Mouse (Mus musculus): Measurements from ENCODE around the gene Gstt1. TPM values are rescaled to one million over a fixed set of nuclear protein-coding genes. Genes with fewer than 3 reads are reported as not detected.

Gene Gstt1
- 3.3 TPM for polyA plus RNA-seq (2014; fragmentation: Illumina TruSeq; extraction: RNeasy Lipid Tissue Mini Kit (QIAGEN cat#74804))

GRCm38 (mm10) chr10:75798176-75798696 lies at the start of gene Gstt1:
Gene Gstt1 (minus strand): TSS chr10:75798584.

GRCm38 (mm10) chr10:75837248-75837759 lies 38.9 kb upstream of the Gstt1 start, which contains the start of gene Gstt2:
Gene Gstt2 (minus strand): TSS chr10:75837424.

GRCm38 (mm10) chr10:75822443-75822842 lies 24.1 kb upstream of the Gstt1 start, which contains the start of gene Gstt4:
Gene Gstt4 (minus strand): TSS chr10:75822543.

GRCm38 (mm10) chr10:75780769-75781578 lies 17.4 kb downstream of the Gstt1 start, which contains the start of the genes Gm20441 and Gstt3:
Gene Gm20441 (minus strand): TSS chr10:75780954.
Gene Gstt3 (minus strand): TSS chr10:75781414.

DNA sequence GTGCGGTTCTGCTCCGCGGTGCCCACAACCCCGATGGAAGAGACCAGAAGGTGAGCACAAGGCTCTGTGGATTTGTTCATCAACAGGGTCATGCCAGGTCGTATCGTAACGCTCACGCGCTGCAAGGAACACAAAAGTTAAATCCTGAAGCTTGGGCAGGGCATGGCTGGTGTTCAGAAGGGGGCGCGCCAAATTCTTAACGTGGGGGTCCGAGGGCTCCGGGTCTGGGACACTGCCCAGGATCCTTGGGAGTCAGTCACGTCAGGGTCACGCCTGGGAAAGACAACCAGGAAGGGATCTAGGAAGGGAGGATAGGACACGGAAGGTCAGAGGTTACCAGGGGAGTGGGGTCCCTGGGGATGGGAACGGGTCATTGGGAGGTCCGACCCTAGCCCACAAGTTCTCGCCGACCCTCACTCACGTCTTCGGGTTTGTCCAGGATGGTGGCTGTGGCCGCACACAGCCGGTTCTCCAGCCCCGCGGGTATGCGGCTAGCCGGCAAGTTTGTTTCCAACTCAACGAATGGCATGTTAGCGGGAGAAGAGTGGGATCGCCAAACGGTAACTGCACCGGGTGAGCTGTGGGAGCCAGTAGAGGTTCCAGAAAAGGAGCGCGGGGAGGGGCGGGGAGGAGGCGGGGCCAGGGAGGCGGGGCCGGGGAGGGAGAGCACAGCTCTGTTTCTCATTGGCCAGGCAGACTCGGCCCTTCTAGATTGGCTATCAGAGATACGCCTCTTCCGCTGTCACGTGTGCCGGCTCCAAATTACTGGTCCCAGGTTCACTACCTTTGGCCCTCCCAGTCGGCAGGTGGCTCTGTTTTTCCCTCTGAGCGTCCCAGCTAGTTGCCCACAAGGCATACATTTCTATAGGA lies 25.4 kb downstream of the Gstt1 start, which contains the start of gene Ddt:
Gene Ddt, minus strand, starts transcription at position 620 of the 870 bp plus-strand sequence.

GRCm38 (mm10) chr10:75763682-75764518 lies 34.5 kb downstream of the Gstt1 start, which contains the start of gene Cabin1:
Gene Cabin1 (minus strand): TSS chr10:75764341.

Other genes starting within 250 kb of the Gstt1 start
- gene Lrrc75b, start 238.3 kb downstream of the Gstt1 start, polyA plus RNA-seq (2014; fragmentation: Illumina TruSeq; extraction: RNeasy Lipid Tissue Mini Kit (QIAGEN cat#74804)): 1.0 TPM
- not detected for gene Ggt1, start 237.0 kb downstream of the Gstt1 start, polyA plus RNA-seq (2014; fragmentation: Illumina TruSeq; extraction: RNeasy Lipid Tissue Mini Kit (QIAGEN cat#74804))
- 2.2 TPM for gene Ggt5, start 209.2 kb downstream of the Gstt1 start, polyA plus RNA-seq (2014; fragmentation: Illumina TruSeq; extraction: RNeasy Lipid Tissue Mini Kit (QIAGEN cat#74804))
- gene Susd2, start 154.6 kb downstream of the Gstt1 start, polyA plus RNA-seq (2014; fragmentation: Illumina TruSeq; extraction: RNeasy Lipid Tissue Mini Kit (QIAGEN cat#74804)): 2.0 TPM
- 7.4 TPM for gene Cabin1, start 34.2 kb downstream of the Gstt1 start, polyA plus RNA-seq (2014; fragmentation: Illumina TruSeq; extraction: RNeasy Lipid Tissue Mini Kit (QIAGEN cat#74804))
- 0.88 TPM for gene Ddt, start 25.2 kb downstream of the Gstt1 start, polyA plus RNA-seq (2014; fragmentation: Illumina TruSeq; extraction: RNeasy Lipid Tissue Mini Kit (QIAGEN cat#74804))
- gene Gm20441, start 17.6 kb downstream of the Gstt1 start, polyA plus RNA-seq (2014; fragmentation: Illumina TruSeq; extraction: RNeasy Lipid Tissue Mini Kit (QIAGEN cat#74804)): not detected
- 6.0 TPM for gene Gstt3, start 17.2 kb downstream of the Gstt1 start, polyA plus RNA-seq (2014; fragmentation: Illumina TruSeq; extraction: RNeasy Lipid Tissue Mini Kit (QIAGEN cat#74804))
- not detected for gene Gstt4, start 24.0 kb upstream of the Gstt1 start, polyA plus RNA-seq (2014; fragmentation: Illumina TruSeq; extraction: RNeasy Lipid Tissue Mini Kit (QIAGEN cat#74804))
- gene Gstt2, start 38.8 kb upstream of the Gstt1 start, polyA plus RNA-seq (2014; fragmentation: Illumina TruSeq; extraction: RNeasy Lipid Tissue Mini Kit (QIAGEN cat#74804)): 2.9 TPM
- not detected for gene Mif, start 61.7 kb upstream of the Gstt1 start, polyA plus RNA-seq (2014; fragmentation: Illumina TruSeq; extraction: RNeasy Lipid Tissue Mini Kit (QIAGEN cat#74804))
- gene Derl3, start 94.8 kb upstream of the Gstt1 start, polyA plus RNA-seq (2014; fragmentation: Illumina TruSeq; extraction: RNeasy Lipid Tissue Mini Kit (QIAGEN cat#74804)): not detected
- 27.4 TPM for gene Smarcb1, start 123.0 kb upstream of the Gstt1 start, polyA plus RNA-seq (2014; fragmentation: Illumina TruSeq; extraction: RNeasy Lipid Tissue Mini Kit (QIAGEN cat#74804))
- 19.5 TPM for gene Chchd10, start 134.5 kb upstream of the Gstt1 start, polyA plus RNA-seq (2014; fragmentation: Illumina TruSeq; extraction: RNeasy Lipid Tissue Mini Kit (QIAGEN cat#74804))
- gene Mmp11, start 137.9 kb upstream of the Gstt1 start, polyA plus RNA-seq (2014; fragmentation: Illumina TruSeq; extraction: RNeasy Lipid Tissue Mini Kit (QIAGEN cat#74804)): 19.8 TPM
- gene Gm867, start 142.1 kb upstream of the Gstt1 start, polyA plus RNA-seq (2014; fragmentation: Illumina TruSeq; extraction: RNeasy Lipid Tissue Mini Kit (QIAGEN cat#74804)): 1.8 TPM
- gene Vpreb3, start 144.5 kb upstream of the Gstt1 start, polyA plus RNA-seq (2014; fragmentation: Illumina TruSeq; extraction: RNeasy Lipid Tissue Mini Kit (QIAGEN cat#74804)): 3.6 TPM
- 0.26 TPM for gene Gm5134, start 155.9 kb upstream of the Gstt1 start, polyA plus RNA-seq (2014; fragmentation: Illumina TruSeq; extraction: RNeasy Lipid Tissue Mini Kit (QIAGEN cat#74804))
- gene Zfp280b, start 234.1 kb upstream of the Gstt1 start, polyA plus RNA-seq (2014; fragmentation: Illumina TruSeq; extraction: RNeasy Lipid Tissue Mini Kit (QIAGEN cat#74804)): 39.1 TPM